Mouse (Mus musculus): Measurements from ENCODE around the gene Pdlim7. TPM values are rescaled to one million over a fixed set of nuclear protein-coding genes. Genes with fewer than 3 reads are reported as not detected.

The Pdlim7 gene
- polyA plus RNA-seq (2017; shearing (Covaris generic)): 6.5 TPM

GRCm38 (mm10) chr13:55513111-55513748 lies at the start of gene Pdlim7:
TSS of gene Pdlim7 (minus strand) at chr13:55513676.

GRCm38 (mm10) chr13:55536194-55537175 lies 23.0 kb upstream of the Pdlim7 start, which contains the start of gene Ddx41:
TSS of gene Ddx41 (minus strand) at chr13:55536658.

GRCm38 (mm10) chr13:55529198-55529915 lies 15.9 kb upstream of the Pdlim7 start, which contains the start of gene Dok3:
TSS of gene Dok3 (minus strand) at chr13:55529296.

GRCm38 (mm10) chr13:55487578-55488498 lies 25.6 kb downstream of the Pdlim7 start, which contains the start of gene Dbn1:
TSS of gene Dbn1 (minus strand) at chr13:55488111.

GRCm38 (mm10) chr13:55464027-55464884 lies 49.2 kb downstream of the Pdlim7 start, which contains the start of gene Prr7:
TSS of gene Prr7 (plus strand) at chr13:55464267.

Other genes with a start within 250 kb of the Pdlim7 start
- 214 TPM for gene Prelid1, start 193.2 kb downstream of the Pdlim7 start, polyA plus RNA-seq (2017; shearing (Covaris generic))
- 120 TPM for gene Rab24, start 191.7 kb downstream of the Pdlim7 start, polyA plus RNA-seq (2017; shearing (Covaris generic))
- gene Mxd3, start 183.9 kb downstream of the Pdlim7 start, polyA plus RNA-seq (2017; shearing (Covaris generic)): 0.37 TPM
- 101 TPM for gene Lman2, start 150.9 kb downstream of the Pdlim7 start, polyA plus RNA-seq (2017; shearing (Covaris generic))
- 94.5 TPM for gene Rgs14, start 143.9 kb downstream of the Pdlim7 start, polyA plus RNA-seq (2017; shearing (Covaris generic))
- not detected for gene Slc34a1, start 115.5 kb downstream of the Pdlim7 start, polyA plus RNA-seq (2017; shearing (Covaris generic))
- not detected for gene Pfn3, start 98.4 kb downstream of the Pdlim7 start, polyA plus RNA-seq (2017; shearing (Covaris generic))
- not detected for gene F12, start 86.9 kb downstream of the Pdlim7 start, polyA plus RNA-seq (2017; shearing (Covaris generic))
- 480 TPM for gene Grk6, start 68.6 kb downstream of the Pdlim7 start, polyA plus RNA-seq (2017; shearing (Covaris generic))
- gene Prr7, start 49.4 kb downstream of the Pdlim7 start, polyA plus RNA-seq (2017; shearing (Covaris generic)): 3.8 TPM
- gene Dbn1, start 25.6 kb downstream of the Pdlim7 start, polyA plus RNA-seq (2017; shearing (Covaris generic)): not detected
- 0.35 TPM for gene Dok3, start 15.6 kb upstream of the Pdlim7 start, polyA plus RNA-seq (2017; shearing (Covaris generic))
- 57.7 TPM for gene Ddx41, start 23.0 kb upstream of the Pdlim7 start, polyA plus RNA-seq (2017; shearing (Covaris generic))
- gene Fam193b, start 57.4 kb upstream of the Pdlim7 start, polyA plus RNA-seq (2017; shearing (Covaris generic)): 76.0 TPM
- gene Tmed9, start 60.1 kb upstream of the Pdlim7 start, polyA plus RNA-seq (2017; shearing (Covaris generic)): 258 TPM
- gene B4galt7, start 86.2 kb upstream of the Pdlim7 start, polyA plus RNA-seq (2017; shearing (Covaris generic)): 30.1 TPM
- gene Caml, start 109.3 kb upstream of the Pdlim7 start, polyA plus RNA-seq (2017; shearing (Covaris generic)): 20.4 TPM
- gene Ddx46, start 121.4 kb upstream of the Pdlim7 start, polyA plus RNA-seq (2017; shearing (Covaris generic)): 86.6 TPM
- 31.8 TPM for gene B230219D22Rik, start 179.4 kb upstream of the Pdlim7 start, polyA plus RNA-seq (2017; shearing (Covaris generic))
- gene Txndc15, start 201.0 kb upstream of the Pdlim7 start, polyA plus RNA-seq (2017; shearing (Covaris generic)): 36.4 TPM
- 34.5 TPM for gene Pcbd2, start 213.7 kb upstream of the Pdlim7 start, polyA plus RNA-seq (2017; shearing (Covaris generic))